Mouse (Mus musculus) C2C12 (cell line): ENCODE data around the gene Pex5. TPM values are rescaled to one million over a fixed set of nuclear protein-coding genes. Genes with fewer than 3 reads are reported as not detected.

Source experiments
- H3K27me3 ChIP-seq: one replicate; pipeline ENCODE4 v1.6.1; 2011; ENCODE audit not compliant: control insufficient read depth, insufficient read depth, insufficient read length
- H3K36me3 ChIP-seq: one replicate; pipeline ENCODE4 v1.6.1; 2011; ENCODE audit not compliant: control insufficient read depth, insufficient read depth
- H3K4me3 ChIP-seq: one replicate; pipeline ENCODE4 v1.5.1; 2011; ENCODE audit warnings: mild to moderate bottlenecking, control low read depth; ENCODE audit not compliant: poor library complexity, insufficient read depth, severe bottlenecking
- H3K79me2 ChIP-seq: one replicate; pipeline ENCODE4 v1.6.1; 2011; ENCODE audit not compliant: control insufficient read depth, insufficient read depth
- H3K79me3 ChIP-seq: one replicate; pipeline ENCODE4 v1.6.1; 2011; ENCODE audit warnings: low read depth, control low read depth
- H3ac ChIP-seq: one replicate; pipeline ENCODE3; 2011; ENCODE audit warnings: low read depth; ENCODE audit not compliant: control insufficient read depth, insufficient read length
- CEBPB ChIP-seq: IDR thresholded peaks from one replicate; pipeline ENCODE4 v1.6.1; 2011; ENCODE audit warnings: low read depth, mild to moderate bottlenecking, control low read depth, moderate library complexity
- CTCF ChIP-seq: IDR thresholded peaks from one replicate; pipeline ENCODE4 v1.5.1; 2011; ENCODE audit not compliant: control insufficient read depth, insufficient read depth, insufficient read length
- FOSL1 ChIP-seq: IDR thresholded peaks from one replicate; pipeline ENCODE4 v1.8.0; 2011; ENCODE audit warnings: mild to moderate bottlenecking, low read length; ENCODE audit not compliant: poor library complexity, insufficient read depth, severe bottlenecking
- MAX ChIP-seq: IDR thresholded peaks from one replicate; pipeline ENCODE4 v1.6.1; 2011; ENCODE audit warnings: mild to moderate bottlenecking, control low read depth
- MYOD1 ChIP-seq: IDR thresholded peaks from one replicate; pipeline ENCODE4 v1.6.1; 2011; ENCODE audit warnings: low read depth; ENCODE audit not compliant: control insufficient read depth, insufficient read length
- MYOG ChIP-seq: IDR thresholded peaks from one replicate; pipeline ENCODE4 v1.6.1; 2011; ENCODE audit not compliant: control insufficient read depth, insufficient read length; ENCODE audit errors: extremely low read depth
- USF1 ChIP-seq: IDR thresholded peaks from one replicate; pipeline ENCODE4 v1.6.1; 2011; ENCODE audit warnings: low read depth, mild to moderate bottlenecking, control low read depth, moderate library complexity
- polyA plus RNA-seq: library from polyadenylated mRNA; unstranded; fragments of >200 nt; fragmentation: generic; extraction: Trizol; gene quantifications from one replicate; pipeline ENCODE4 v1.2.1, GENCODE M21; 2012; ENCODE audit warnings: missing spikeins

Gene Pex5
- polyA plus RNA-seq, 1 experiment: 32.9 TPM

DNA sequence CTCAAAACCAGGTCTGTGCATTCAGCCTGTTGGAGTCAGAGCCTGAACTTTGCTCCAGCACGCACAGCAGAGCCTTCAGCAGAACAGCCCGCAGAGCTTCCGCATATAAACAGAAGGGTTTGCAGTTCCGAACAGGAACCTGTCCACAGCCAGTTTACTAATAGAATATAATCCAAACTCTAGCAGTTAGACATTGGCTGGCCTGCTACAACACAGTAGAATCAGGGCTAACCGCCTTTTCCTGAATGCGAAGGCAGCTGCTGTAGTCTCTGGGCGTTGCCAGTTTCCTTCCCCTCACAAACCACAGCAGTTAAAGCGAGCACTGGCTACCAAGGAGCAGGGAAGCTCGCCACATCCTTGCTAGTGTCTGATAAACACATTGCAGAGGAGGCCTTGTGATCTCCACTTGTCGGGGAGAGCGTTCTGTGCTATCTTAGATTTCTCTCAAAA lies 39.4 kb downstream of the Pex5 start:
- no peak overlapping the region for H3K4me3 ChIP-seq
- no peaks in the 10 kb centered on the region for H3K36me3 ChIP-seq
- H3ac ChIP-seq: no peak overlapping the region
- TF ChIP-seq MAX (no peak), FOSL1 (no peak), CEBPB (no peak), CTCF (no peak), MYOD1 (no peak), USF1 (no peak), MYOG (no peak)
- no peaks in the 10 kb centered on the region for H3K79me3 ChIP-seq
- no peaks in the 10 kb centered on the region for H3K27me3 ChIP-seq
- H3K79me2 ChIP-seq: no peaks in the 10 kb centered on the region

DNA sequence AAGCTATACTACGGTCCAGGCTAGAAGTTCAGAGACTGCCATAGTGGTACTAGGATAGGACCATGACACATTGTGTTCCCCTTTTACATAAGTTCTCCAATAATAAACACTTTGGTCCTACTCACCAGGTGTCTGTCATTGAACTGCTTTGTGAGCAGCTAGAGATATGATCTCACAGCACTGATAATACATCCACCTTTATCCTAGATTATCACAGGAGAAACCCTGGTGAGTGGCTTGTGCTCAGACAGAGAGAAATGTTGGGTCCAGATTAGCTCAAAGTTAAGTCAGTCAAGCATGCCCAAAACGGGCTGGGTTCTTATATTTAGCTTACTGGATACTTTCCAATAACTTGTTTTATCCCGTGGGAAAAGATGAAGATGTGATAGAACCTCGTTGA lies 40.2 kb downstream of the Pex5 start:
- Histone ChIP-seq H3K27me3 (no peaks in the 10 kb centered on the region), H3K79me2 (no peaks in the 10 kb centered on the region), H3K36me3 (no peaks in the 10 kb centered on the region), H3K4me3 (no peak overlapping the region), H3K79me3 (no peaks in the 10 kb centered on the region), H3ac (no peak overlapping the region)
- TF ChIP-seq MYOG (no peak), MAX (no peak), CTCF (no peak), USF1 (no peak), CEBPB (no peak), FOSL1 (no peak), MYOD1 (no peak)

DNA sequence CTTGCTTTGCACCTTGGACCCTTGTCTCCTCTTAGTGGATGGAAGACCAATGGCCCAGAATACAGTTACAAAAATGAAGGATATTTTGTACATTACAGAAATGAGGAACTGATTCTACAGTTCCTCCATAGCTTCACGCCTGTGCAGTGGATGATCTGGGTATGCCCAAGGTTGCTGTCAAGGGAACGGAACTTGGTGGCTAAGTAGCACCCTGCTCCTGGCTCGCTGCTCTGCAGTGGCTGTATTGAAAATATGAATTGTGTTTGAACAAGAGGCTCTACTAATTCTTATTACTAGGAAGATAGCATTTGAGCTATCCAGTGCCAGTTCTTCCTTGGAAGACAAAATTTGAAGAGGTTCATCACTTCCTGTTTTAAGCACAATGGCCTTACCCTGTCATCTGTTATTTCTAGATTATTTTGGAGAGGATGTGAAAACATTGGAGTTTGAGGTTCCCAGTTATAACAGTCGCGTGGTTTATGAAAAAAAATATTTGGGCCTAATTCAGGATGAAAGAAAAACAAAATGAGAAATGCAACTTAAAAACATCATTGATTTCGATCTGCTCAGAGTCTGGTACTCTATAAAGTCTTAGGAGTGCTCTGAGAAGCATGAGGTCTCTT lies 41.2 kb downstream of the Pex5 start:
- no peak overlapping the region for H3ac ChIP-seq
- no peaks in the 10 kb centered on the region for H3K27me3 ChIP-seq
- no peak overlapping the region for H3K4me3 ChIP-seq
- H3K36me3 ChIP-seq: no peaks in the 10 kb centered on the region
- TF ChIP-seq MAX (no peak), CTCF (no peak), MYOG (no peak), MYOD1 (no peak), FOSL1 (no peak), USF1 (no peak), CEBPB (no peak)
- no peaks in the 10 kb centered on the region for H3K79me3 ChIP-seq
- no peaks in the 10 kb centered on the region for H3K79me2 ChIP-seq

DNA sequence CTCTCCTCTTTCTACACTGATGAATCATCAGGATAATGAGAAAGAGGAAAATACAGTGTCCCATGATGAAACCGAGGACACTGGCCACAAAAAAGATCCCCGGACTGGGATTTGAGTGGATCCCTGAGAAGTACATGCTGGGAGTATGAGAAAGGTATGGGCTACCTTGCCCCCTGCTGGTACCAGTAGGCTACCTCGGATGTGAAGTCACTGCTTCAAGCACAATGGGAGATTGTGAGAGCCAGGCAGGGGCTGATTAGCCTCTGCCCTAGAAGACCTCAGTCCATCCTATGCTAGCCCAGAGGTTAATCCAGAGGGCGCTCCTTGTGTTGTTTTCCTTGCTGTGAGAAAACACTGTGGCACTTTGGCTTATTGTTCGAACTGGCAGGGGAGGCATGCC lies 50.5 kb downstream of the Pex5 start:
- Histone ChIP-seq H3ac (no peak overlapping the region), H3K79me3 (no peaks in the 10 kb centered on the region), H3K36me3 (no peaks in the 10 kb centered on the region), H3K79me2 (no peaks in the 10 kb centered on the region), H3K27me3 (no peaks in the 10 kb centered on the region), H3K4me3 (no peak overlapping the region)
- TF ChIP-seq MYOG: no peak
- TF ChIP-seq CTCF: no peak
- no peak for TF ChIP-seq USF1
- TF ChIP-seq MYOD1: no peak
- no peak for TF ChIP-seq MAX
- no peak for TF ChIP-seq FOSL1
- no peak for TF ChIP-seq CEBPB

DNA sequence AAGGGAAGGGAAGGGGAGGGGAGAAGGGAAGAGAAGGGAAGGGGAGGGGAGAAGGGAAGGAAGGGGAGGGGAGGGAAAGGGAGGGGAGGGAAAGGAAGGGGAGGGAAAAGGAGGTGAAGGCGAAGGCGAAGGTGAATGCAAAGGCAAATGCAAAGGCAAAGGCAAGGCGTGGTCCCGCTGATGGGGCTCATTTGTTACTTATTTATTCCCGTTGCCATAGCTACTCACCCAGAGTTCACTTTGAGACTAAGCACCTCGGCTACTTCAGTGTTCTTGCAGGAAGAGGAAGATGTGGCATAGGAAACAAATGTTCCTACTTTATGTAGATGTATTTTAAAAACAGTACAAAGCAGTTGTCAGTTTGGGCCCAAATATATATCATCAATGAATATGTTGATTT lies 54.3 kb downstream of the Pex5 start:
- no peak overlapping the region for H3K4me3 ChIP-seq
- no peak for TF ChIP-seq USF1
- TF ChIP-seq MYOG: no peak
- TF ChIP-seq MAX: no peak
- no peak for TF ChIP-seq CTCF
- no peak for TF ChIP-seq FOSL1
- TF ChIP-seq MYOD1: no peak
- TF ChIP-seq CEBPB: no peak
- no peak overlapping the region for H3ac ChIP-seq
- H3K79me3 ChIP-seq: no peaks in the 10 kb centered on the region
- no peaks in the 10 kb centered on the region for H3K27me3 ChIP-seq
- no peaks in the 10 kb centered on the region for H3K79me2 ChIP-seq
- H3K36me3 ChIP-seq: no peaks in the 10 kb centered on the region

DNA sequence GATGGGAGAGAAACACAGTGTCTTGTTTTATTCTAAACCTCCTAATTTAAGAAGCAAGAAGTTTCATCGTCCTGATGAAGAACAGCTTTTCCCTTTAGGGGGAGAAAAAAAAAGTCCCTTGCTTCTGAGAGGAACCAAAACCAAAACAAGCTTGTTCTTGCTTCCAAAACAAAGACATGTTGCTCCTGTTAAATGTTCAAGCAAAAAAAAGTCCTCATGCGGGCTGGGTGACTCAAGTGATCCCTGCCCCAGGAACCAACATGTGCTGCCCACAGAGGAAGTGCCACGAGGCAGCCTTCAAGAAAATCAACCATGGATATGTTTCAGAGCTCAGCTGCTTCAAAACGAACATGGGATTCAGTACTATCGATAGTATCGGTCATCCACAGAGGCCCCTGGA lies 55.9 kb downstream of the Pex5 start:
- Histone ChIP-seq H3K4me3 (no peak overlapping the region), H3K27me3 (no peaks in the 10 kb centered on the region), H3K79me2 (no peaks in the 10 kb centered on the region), H3K36me3 (no peaks in the 10 kb centered on the region), H3ac (no peak overlapping the region), H3K79me3 (no peaks in the 10 kb centered on the region)
- TF ChIP-seq MYOG (no peak), CEBPB (no peak), CTCF (no peak), MAX (no peak), MYOD1 (no peak), USF1 (no peak), FOSL1 (no peak)
